Mouse (Mus musculus) forelimb bud, embryonic 11.5 days (tissue): Measurements from ENCODE around the gene Ppfia1.

Source experiments
- DNase-seq: peaks from one replicate; pipeline ENCODE4 v3.0.0-alpha.2; 2012; ENCODE audit warnings: low read depth, low spot score

Ppfia1 gene

DNA sequence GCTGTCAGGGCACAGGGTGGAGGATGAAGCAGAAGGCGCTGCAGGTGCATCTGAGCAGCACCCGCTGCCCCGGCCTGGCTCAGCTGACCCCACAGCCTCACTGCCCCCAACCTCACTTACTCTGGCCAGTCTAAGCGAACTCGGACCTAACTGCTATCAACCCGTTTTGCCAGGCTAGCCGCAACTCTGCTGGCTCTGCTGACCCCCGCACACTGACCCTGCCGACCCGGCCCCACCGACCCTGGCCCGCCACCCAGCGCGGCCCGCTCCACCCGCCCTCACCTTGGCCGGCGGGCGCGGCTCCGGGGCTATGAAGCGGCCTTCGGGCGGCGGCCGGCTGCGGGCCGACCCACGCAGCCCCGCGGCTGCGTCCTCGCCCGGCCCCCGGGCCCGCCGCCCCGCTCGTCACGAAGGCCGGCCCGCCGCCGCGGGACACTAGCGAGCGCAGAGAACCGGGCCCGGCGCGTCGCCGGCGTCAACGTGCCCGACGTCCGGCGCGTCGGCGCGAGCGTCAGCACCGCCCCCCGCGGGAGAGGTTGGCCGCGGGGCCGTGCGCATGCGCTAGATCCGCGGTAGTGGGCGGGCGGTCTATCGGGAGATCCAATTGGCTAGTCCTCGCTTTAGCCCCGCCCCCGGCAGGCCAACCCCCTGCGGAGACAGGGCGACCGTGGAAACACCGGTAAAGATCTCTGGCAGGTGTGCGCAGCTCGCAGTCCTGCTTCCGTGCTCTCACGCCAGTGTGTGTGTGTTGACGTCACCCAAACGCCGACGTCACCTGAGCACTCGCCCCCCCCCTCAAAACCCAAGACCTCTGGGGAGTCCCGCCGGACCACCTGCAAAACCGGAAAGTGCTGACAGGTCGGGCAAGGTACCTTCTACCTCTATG lies at the start of gene Ppfia1:
Gene Ppfia1 (minus strand): TSS at position 493 of the 886 bp plus-strand sequence.
- DNase-seq, result peak; percentile 95

- DNase-seq, result no peak
Observed at GRCm38 (mm10) chr7:144600333-144600900, 46.9 kb upstream of the Ppfia1 start.

- DNase-seq, result no peak
Observed at GRCm38 (mm10) chr7:144589508-144589907, 36.0 kb upstream of the Ppfia1 start.

GRCm38 (mm10) chr7:144587291-144587690 lies 33.8 kb upstream of the Ppfia1 start:
- DNase-seq, result no peak

DNA sequence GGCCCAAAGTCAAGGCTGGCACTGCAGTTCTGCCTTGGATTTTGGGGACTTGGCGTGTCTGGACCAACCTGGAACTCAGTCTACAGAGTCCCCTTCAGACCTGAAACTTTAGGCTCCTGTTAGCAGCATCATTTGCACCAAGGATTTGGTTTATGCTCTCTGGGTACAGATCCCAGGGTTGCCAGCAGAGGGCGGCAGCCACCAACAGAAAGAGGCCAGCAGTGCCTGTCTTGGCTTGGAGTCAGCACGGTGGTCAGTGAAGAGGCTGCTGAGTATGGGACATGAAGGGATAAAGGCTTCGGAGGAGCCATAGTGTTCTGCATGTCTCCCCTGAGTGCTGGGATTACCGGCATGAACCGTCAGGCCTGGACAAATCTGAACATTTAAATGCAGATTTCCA lies 32.1 kb upstream of the Ppfia1 start:
- DNase-seq, result peak; percentile 72

GRCm38 (mm10) chr7:144583619-144584018 lies 30.1 kb upstream of the Ppfia1 start:
- DNase-seq, result peak; percentile 57

DNA sequence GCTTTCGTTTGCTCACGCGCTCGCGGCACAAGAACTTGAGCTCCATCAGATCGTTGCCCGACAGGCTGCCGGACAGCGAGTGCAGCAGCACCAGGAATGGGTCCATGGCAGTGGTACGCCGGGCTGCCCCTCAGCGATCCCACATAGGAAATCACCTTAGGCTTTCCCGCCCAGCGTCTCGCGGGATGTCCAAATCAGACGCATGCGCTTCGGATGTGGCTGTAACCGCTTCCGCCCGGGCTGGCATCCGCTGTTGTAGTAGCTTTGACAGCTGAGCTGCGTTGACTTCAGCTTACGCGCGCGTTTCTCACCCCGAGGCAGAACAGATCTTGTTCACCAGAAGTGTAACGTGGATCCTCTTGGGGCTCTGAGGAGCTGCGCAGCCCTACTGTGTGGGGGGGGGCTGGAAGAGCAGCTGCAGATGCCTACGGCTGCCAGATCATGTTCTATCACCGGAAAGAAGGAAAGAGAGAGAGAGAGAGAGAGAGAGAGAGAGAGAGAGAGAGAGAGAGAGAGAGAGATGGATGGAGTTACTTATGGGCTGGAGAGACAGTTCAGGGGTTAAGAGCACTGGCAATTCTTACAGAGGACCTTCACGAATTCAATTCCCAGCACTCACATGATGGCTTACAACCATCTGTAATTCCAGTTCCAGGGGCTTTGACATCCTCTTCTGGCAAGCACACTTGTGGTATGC lies 28.9 kb upstream of the Ppfia1 start, which contains the start of gene Fadd:
Gene Fadd (minus strand): TSS at position 180 of the 697 bp plus-strand sequence.
- DNase-seq, result peak; percentile 93

- peak; percentile 78 for DNase-seq
Observed at GRCm38 (mm10) chr7:144581559-144582283, 28.2 kb upstream of the Ppfia1 start.

- no peak for DNase-seq
Observed at GRCm38 (mm10) chr7:144577876-144578275, 24.3 kb upstream of the Ppfia1 start.

DNA sequence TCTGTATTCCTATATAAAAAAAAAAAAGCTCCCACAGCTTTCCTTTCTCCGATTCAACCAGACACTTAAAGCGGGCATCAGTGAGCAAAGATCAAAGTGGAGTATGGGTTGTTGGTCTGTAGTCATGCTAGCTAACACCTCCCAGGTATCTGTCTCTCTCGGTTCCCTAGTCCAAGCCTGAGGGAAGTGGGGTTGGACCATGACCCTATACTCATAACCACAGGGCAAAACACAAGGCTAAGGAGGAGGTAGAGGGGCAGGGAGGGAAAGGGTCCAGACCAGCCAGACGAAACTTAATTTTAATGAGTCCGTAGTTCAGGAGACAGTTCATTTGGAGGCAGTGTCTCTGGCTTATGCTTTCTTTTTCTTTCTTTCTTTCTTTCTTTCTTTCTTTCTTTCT lies 18.7 kb upstream of the Ppfia1 start:
- no peak for DNase-seq

DNA sequence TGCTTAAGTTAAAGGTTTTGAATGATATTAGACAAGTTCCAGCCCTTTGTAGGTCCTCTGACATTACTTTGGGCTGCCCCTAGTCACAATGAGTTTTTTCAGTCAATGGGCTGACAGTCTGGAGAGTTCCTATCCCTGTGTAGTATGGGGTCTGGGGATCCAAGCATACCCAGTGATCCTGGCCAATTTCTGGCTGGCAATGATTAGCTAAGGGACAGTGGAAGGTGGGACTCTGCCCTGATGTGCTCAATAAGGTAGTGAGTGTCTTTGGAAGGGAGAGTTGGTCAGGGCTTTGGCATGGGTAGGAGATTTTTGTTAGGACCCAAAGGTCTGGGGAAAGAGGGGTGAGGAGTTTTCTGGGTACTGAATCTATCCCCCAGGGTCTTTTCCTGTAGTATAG lies 18.1 kb upstream of the Ppfia1 start:
- DNase-seq, result no peak

DNA sequence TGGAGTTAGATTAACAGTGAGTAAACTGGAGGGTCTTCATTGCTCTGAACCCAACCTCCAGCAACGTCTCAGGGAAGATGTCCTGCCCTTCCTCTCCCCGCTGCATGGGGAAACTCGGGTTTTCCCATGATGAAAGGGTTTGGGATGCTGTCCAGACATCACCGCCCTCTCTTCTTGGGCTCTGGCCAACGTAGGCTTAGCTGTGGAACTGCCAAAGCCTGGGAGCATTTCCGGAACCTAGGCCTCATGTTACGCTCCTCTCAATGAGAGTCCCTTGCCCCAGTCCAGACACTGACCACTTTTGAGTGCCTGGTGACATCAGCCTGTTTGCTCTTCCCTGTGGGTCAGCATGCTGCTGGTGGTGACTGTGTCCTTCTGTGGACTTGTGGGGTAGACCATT lies 15.9 kb upstream of the Ppfia1 start:
- no peak for DNase-seq

DNA sequence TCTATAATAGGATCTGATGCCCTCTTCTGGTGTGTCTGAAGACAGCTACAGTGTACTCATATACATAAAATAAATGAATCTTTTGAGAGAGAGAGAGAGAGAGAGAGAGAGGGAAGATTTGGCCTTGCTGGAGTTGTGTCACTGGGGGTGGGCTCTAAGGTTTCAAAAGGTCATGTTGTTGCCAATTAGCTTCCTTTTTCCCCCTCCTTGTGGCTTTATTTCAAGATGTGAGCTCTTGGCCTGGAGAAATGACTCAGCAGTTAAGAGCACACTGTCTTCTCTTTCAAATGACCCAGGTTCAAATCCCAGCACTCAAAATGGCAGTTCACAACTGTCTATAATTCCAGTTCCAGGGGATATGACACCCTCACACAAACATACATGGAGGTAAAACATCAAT lies 14.6 kb upstream of the Ppfia1 start:
- DNase-seq, result no peak

- no peak for DNase-seq
Observed at GRCm38 (mm10) chr7:144566921-144567682, 13.6 kb upstream of the Ppfia1 start.

DNA sequence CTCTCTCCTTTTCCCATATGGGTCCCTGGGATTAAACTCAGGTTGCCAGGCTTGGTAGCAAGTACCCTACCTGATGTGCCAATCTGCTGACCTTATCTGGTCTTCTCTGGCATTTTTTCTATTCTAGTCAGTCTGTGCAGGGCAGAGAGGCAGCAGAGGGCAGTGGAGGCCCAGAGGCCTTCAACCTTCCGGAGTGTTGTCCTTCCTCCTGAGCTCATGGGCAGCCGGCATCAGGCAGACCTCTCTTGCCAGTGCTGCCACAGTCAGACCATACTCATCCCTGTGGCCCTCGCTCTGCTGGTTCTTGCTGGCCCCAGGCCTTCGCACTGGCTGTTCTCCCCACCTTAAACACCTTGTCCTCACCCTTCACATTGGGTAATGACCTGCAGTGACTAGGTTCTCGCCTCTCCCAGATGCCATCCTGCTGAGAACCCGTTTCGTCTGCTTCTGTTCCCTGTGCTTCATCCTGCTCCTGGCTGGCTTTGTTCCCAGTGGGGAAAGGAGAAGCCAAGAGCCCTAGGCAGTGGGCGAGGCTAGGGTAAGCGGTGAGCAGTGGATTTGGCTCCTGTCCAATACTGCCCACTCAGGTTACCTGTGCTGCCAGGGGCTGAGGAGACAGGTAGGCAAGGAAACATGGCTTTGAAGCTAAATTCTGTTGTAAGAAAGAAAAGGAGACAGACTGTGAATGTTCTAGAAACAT lies 10.1 kb upstream of the Ppfia1 start:
- no peak for DNase-seq

- DNase-seq, result no peak
Observed at GRCm38 (mm10) chr7:144562016-144562415, 8.5 kb upstream of the Ppfia1 start.

GRCm38 (mm10) chr7:144560594-144560993 lies 7.1 kb upstream of the Ppfia1 start:
- no peak for DNase-seq

- DNase-seq, result no peak
Observed at GRCm38 (mm10) chr7:144558552-144558951, 5.0 kb upstream of the Ppfia1 start.

GRCm38 (mm10) chr7:144554123-144554472 lies 569 bp upstream of the Ppfia1 start:
- DNase-seq, result no peak

GRCm38 (mm10) chr7:144552274-144552673 lies 1.3 kb downstream of the Ppfia1 start:
- no peak for DNase-seq
